Mouse (Mus musculus): ENCODE data around the gene Bmp10. TPM values are rescaled to one million over a fixed set of nuclear protein-coding genes. Genes with fewer than 3 reads are reported as not detected.

The Bmp10 gene
- polyA plus RNA-seq, 1 experiment from 2014 or later: not detected

DNA sequence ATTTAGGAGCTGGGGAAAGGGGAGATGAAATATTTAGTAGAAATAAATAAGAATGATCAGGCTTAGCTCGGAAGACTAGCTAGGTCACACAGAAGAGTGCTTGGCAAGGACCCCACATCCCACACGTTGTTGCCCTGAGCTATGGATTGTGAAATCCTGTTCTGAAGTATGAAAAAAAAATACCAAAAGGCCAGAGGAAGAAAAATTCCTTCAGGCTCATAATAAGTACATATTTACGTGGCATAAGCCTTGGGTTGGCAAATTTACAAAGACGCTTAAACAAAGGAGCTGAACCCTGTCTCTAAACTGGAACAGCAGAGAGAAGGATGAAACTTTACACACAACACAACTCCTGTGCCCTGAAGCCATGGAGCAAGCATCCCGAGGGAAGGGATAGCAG lies 56.0 kb downstream of the Bmp10 start:
- Histone ChIP-seq H3K27ac (replicated peaks) (no peak overlapping the region), H3K4me3 (no peak overlapping the region), H3K4me1 (replicated peaks) (0 out of 2 replicates have a peak, but pooled peaks cover 2% of the 10 kb centered on the region), H3K36me3 (no peaks in the 10 kb centered on the region), H3K4me2 (no peak overlapping the region), H3K27me3 (no peaks in the 10 kb centered on the region), H3K9ac (no peak overlapping the region), H3K9me3 (no peaks in the 10 kb centered on the region)
- no peak for ATAC-seq (ENCODE audit: low FRiP score, low read depth)
- 75% methylated on average over 5 of the region's 5 CpGs for WGBS

Other genes starting within 250 kb of the Bmp10 start
- 4.7 and 5.2 TPM in 2 replicates for gene Antxr1, start 93.2 kb upstream of the Bmp10 start, polyA plus RNA-seq (2015; fragmentation: Nextera tagmentation; extraction: Ambion mirVana)
- gene Gkn1, start 78.1 kb upstream of the Bmp10 start, polyA plus RNA-seq (2015; fragmentation: Nextera tagmentation; extraction: Ambion mirVana): not detected in 2 replicates
- gene Gkn2, start 55.6 kb upstream of the Bmp10 start, polyA plus RNA-seq (2015; fragmentation: Nextera tagmentation; extraction: Ambion mirVana): not detected in 2 replicates
- gene Gkn3, start 40.1 kb upstream of the Bmp10 start, polyA plus RNA-seq (2015; fragmentation: Nextera tagmentation; extraction: Ambion mirVana): 0.41 and 1.0 TPM in 2 replicates
- gene Arhgap25, start 104.3 kb downstream of the Bmp10 start, polyA plus RNA-seq (2015; fragmentation: Nextera tagmentation; extraction: Ambion mirVana): 2.2 and 2.6 TPM in 2 replicates
- 2.7 and 3.1 TPM in 2 replicates for gene Prokr1, start 161.7 kb downstream of the Bmp10 start, polyA plus RNA-seq (2015; fragmentation: Nextera tagmentation; extraction: Ambion mirVana)
- 8.6 and 10.2 TPM in 2 replicates for gene Aplf, start 243.2 kb downstream of the Bmp10 start, polyA plus RNA-seq (2015; fragmentation: Nextera tagmentation; extraction: Ambion mirVana)

Data from hindbrain, embryonic 15.5 days (tissue).